Comparison of ENCODE assay signal across 8 mouse cellular contexts in the genomic region with DNA sequence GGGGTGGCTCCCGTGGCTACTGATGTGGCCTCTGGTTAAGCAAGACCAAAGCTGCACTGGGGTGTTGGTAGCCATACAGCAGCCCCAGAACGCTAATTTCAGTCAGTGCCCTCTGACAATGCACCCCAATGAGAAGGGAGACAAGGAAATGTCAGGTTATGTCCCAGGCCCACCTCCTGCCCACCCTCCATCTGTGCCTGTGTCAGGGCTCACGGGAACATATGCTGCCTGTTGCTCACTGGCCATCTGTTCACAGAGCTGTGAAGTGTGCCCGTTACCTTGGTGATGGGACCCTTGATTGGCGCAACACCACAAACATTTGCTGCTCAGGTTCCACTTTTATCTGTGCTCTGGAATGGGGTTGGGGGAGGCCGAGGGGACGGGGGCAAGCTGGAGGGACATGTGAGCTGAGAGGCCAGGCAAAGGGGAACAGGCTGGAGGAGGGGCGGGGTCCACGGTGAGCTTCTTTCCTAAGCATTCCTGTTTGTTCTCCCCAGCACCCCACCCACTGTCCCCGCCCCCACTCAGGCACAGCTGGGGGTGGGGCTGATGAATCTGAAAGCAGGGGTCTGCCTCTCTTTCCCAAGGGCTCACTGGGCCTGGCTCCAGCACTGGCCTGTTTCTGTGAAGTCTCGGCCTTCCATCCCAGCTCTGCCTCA. TPM values are rescaled to one million over a fixed set of nuclear protein-coding genes. Genes with fewer than 3 reads are reported as not detected.
DNase-seq lines count a peak whose midpoint lies in the region; ATAC-seq and TF ChIP-seq lines count a peak whose summit lies in the region.

No protein-coding gene starts in this region.

- H3K9ac ChIP-seq in intestine, postnatal 0 days (ENCODE audit: low read depth, low read length) = no peak overlapping the region

- H3K4me1 ChIP-seq in intestine, postnatal 0 days (replicated peaks; ENCODE audit: control insufficient read depth, insufficient read depth, low read length) = no peaks in the 10 kb centered on the region

- WGBS in intestine, postnatal 0 days = 16% methylated on average over 11 of the region's 11 CpGs

- peak; percentile 11 for DNase-seq in cerebellum, adult 11-12 months
- DNase-seq in cerebellum, adult 18-20 months = no peak
- peak; percentile 19 for DNase-seq in right cerebral cortex, postnatal 4 days
- DNase-seq in right cerebral cortex, postnatal 36 days (ENCODE audit: low spot score in 2 of 2) = no peak

- no peak for TF ChIP-seq CTCF in intestine, postnatal 0 days (IDR thresholded peaks at IDR 0.05; ENCODE audit: low read depth)

- no peaks in the 10 kb centered on the region for H3K36me3 ChIP-seq in intestine, postnatal 0 days (ENCODE audit: control insufficient read depth, insufficient read depth)

- H3K9me3 ChIP-seq in intestine, postnatal 0 days (ENCODE audit: control insufficient read depth) = no peaks in the 10 kb centered on the region

- no peak overlapping the region for H3K4me3 ChIP-seq in intestine, postnatal 0 days (ENCODE audit: low read depth, low read length)

- H3K27ac ChIP-seq in intestine, postnatal 0 days (ENCODE audit: low read depth, low read length) = no peak overlapping the region

- ATAC-seq in intestine, postnatal 0 days = peak; percentile 16; the same call in 1 of the 2 replicates
- ATAC-seq in megakaryocyte progenitor cell, adult 5-6 weeks (replicated peaks; ENCODE audit: poor library complexity) = peak; percentile 49
- ATAC-seq in erythroblast, adult 5-6 weeks (replicated peaks; ENCODE audit: low FRiP score, poor library complexity, severe bottlenecking) = no peak
- ATAC-seq in inflammation-experienced regulatory T-cells, adult 6 months = no peak

- no peaks in the 10 kb centered on the region for H3K27me3 ChIP-seq in intestine, postnatal 0 days (replicated peaks; ENCODE audit: control insufficient read depth, insufficient read depth, low read length)

- H3K4me2 ChIP-seq in intestine, postnatal 0 days (replicated peaks; ENCODE audit: low read depth) = no peak overlapping the region

RNA-seq across cellular contexts. Expression of a gene that starts 44.6 kb away (rescaled TPM):
- polyA plus RNA-seq in intestine, postnatal 0 days (2015; fragmentation: Nextera tagmentation; extraction: Ambion mirVana) = 11.5 and 13.6 TPM in 2 replicates
- 9.7 and 13.1 TPM in 2 replicates for total RNA-seq in megakaryocyte progenitor cell, adult 5-6 weeks (2015)
- 12.2 and 13.4 TPM in 2 replicates for total RNA-seq in megakaryocyte progenitor cell, adult 5-6 weeks (2017)
- 3.3 TPM in 2 replicates for total RNA-seq in erythroblast, adult 5-6 weeks (2015; ENCODE audit: low replicate concordance)
- 2.1 and 3.3 TPM in 2 replicates for total RNA-seq in erythroblast, adult 5-6 weeks (2017; ENCODE audit: low replicate concordance)
- 10 to 100 TPM; 23.8 to 39.8 (median 32.7) TPM for polyA plus RNA-seq in inflammation-experienced regulatory T-cells, adult 6 months (2017; shearing (Covaris generic))

RNA-seq across cellular contexts. Expression of a gene that starts 59.0 kb away (rescaled TPM):
- 233 and 246 TPM in 2 replicates for polyA plus RNA-seq in intestine, postnatal 0 days (2015; fragmentation: Nextera tagmentation; extraction: Ambion mirVana)
- 151 and 162 TPM in 2 replicates for total RNA-seq in megakaryocyte progenitor cell, adult 5-6 weeks (2015)
- 167 and 190 TPM in 2 replicates for total RNA-seq in megakaryocyte progenitor cell, adult 5-6 weeks (2017)
- total RNA-seq in erythroblast, adult 5-6 weeks (2015; ENCODE audit: low replicate concordance) = 49.4 and 56.0 TPM in 2 replicates
- 54.1 and 59.2 TPM in 2 replicates for total RNA-seq in erythroblast, adult 5-6 weeks (2017; ENCODE audit: low replicate concordance)
- 100 to 1,000 TPM; 370 to 432 (median 370) TPM for polyA plus RNA-seq in inflammation-experienced regulatory T-cells, adult 6 months (2017; shearing (Covaris generic))

RNA-seq across cellular contexts. Expression of a gene that starts 59.1 kb away (rescaled TPM):
- polyA plus RNA-seq in intestine, postnatal 0 days (2015; fragmentation: Nextera tagmentation; extraction: Ambion mirVana) = 21.7 and 22.4 TPM in 2 replicates
- 83.4 and 106 TPM in 2 replicates for total RNA-seq in megakaryocyte progenitor cell, adult 5-6 weeks (2015)
- total RNA-seq in megakaryocyte progenitor cell, adult 5-6 weeks (2017) = 43.5 and 58.8 TPM in 2 replicates
- 44.5 and 61.7 TPM in 2 replicates for total RNA-seq in erythroblast, adult 5-6 weeks (2015; ENCODE audit: low replicate concordance)
- total RNA-seq in erythroblast, adult 5-6 weeks (2017; ENCODE audit: low replicate concordance) = 15.3 and 33.3 TPM in 2 replicates
- 10 to 100 TPM; 48.2 to 58.1 (median 56.7) TPM for polyA plus RNA-seq in inflammation-experienced regulatory T-cells, adult 6 months (2017; shearing (Covaris generic))

Comparison
In these comparisons a context has a peak if more than half of its experiments do, and no peak if none do; other contexts are left out.
1. DNase-seq: peak in cerebellum, adult 11-12 months (single experiment) and right cerebral cortex, postnatal 4 days (single experiment); none in cerebellum, adult 18-20 months (0 of 2) and right cerebral cortex, postnatal 36 days (0 of 2).
2. ATAC-seq: peak in intestine, postnatal 0 days (single experiment) and megakaryocyte progenitor cell, adult 5-6 weeks (single experiment); none in erythroblast, adult 5-6 weeks (single experiment) and inflammation-experienced regulatory T-cells, adult 6 months (single experiment).